Mouse (Mus musculus): Measurements from ENCODE around the gene Trp53bp1. TPM values are rescaled to one million over a fixed set of nuclear protein-coding genes. Genes with fewer than 3 reads are reported as not detected.

The Trp53bp1 gene
- polyA plus RNA-seq, 3 experiments from 2014 or later = 32.2 to 41.0 (median 38.0) TPM

Other genes starting within 250 kb of the Trp53bp1 start
- 1 to 10 TPM in 1 of 3 experiments, under 1 TPM in 2; 0.54 to 1.2 (median 0.66) TPM for gene Epb42, start 234.3 kb downstream of the Trp53bp1 start, polyA plus RNA-seq (2017; shearing (Covaris generic))
- not detected for gene Tgm5, start 185.6 kb downstream of the Trp53bp1 start, polyA plus RNA-seq (2017; shearing (Covaris generic))
- gene Tgm7, start 161.6 kb downstream of the Trp53bp1 start, polyA plus RNA-seq (2017; shearing (Covaris generic)) = not detected
- 10 to 100 TPM; 13.2 to 20.5 (median 16.7) TPM for gene Adal, start 131.0 kb downstream of the Trp53bp1 start, polyA plus RNA-seq (2017; shearing (Covaris generic))
- 1 to 10 TPM; 4.8 to 7.5 (median 5.8) TPM for gene Lcmt2, start 130.8 kb downstream of the Trp53bp1 start, polyA plus RNA-seq (2017; shearing (Covaris generic))
- 100 to 1,000 TPM in 1 of 3 experiments, 10 to 100 TPM in 2; 65.3 to 101 (median 80.2) TPM for gene Tubgcp4, start 100.8 kb downstream of the Trp53bp1 start, polyA plus RNA-seq (2017; shearing (Covaris generic))
- gene Zscan29, start 100.3 kb downstream of the Trp53bp1 start, polyA plus RNA-seq (2017; shearing (Covaris generic)) = 10 to 100 TPM; 24.1 to 36.0 (median 27.5) TPM
- gene Map1a, start 18.2 kb upstream of the Trp53bp1 start, polyA plus RNA-seq (2017; shearing (Covaris generic)) = under 1 TPM in 2 of 3 experiments, not detected in 1; 0.14 to 0.39 TPM
- gene Ppip5k1, start 84.0 kb upstream of the Trp53bp1 start, polyA plus RNA-seq (2017; shearing (Covaris generic)) = 10 to 100 TPM in 2 of 3 experiments, 1 to 10 TPM in 1; 7.2 to 12.5 (median 11.8) TPM
- 1 to 10 TPM in 2 of 3 experiments, under 1 TPM in 1; 0.65 to 1.2 (median 1.1) TPM for gene Ckmt1, start 86.3 kb upstream of the Trp53bp1 start, polyA plus RNA-seq (2017; shearing (Covaris generic))
- under 1 TPM; 0.18 to 0.63 (median 0.54) TPM for gene Strc, start 115.8 kb upstream of the Trp53bp1 start, polyA plus RNA-seq (2017; shearing (Covaris generic))
- 1,000 to 10,000 TPM in 2 of 3 experiments, 100 to 1,000 TPM in 1; 491 to 1,229 (median 1,150) TPM for gene Pdia3, start 142.4 kb upstream of the Trp53bp1 start, polyA plus RNA-seq (2017; shearing (Covaris generic))
- 1 to 10 TPM; 2.4 to 6.2 (median 3.1) TPM for gene Catsper2, start 142.4 kb upstream of the Trp53bp1 start, polyA plus RNA-seq (2017; shearing (Covaris generic))
- gene Ell3, start 172.9 kb upstream of the Trp53bp1 start, polyA plus RNA-seq (2017; shearing (Covaris generic)) = 1 to 10 TPM in 1 of 3 experiments, under 1 TPM in 2; 0.63 to 1.8 (median 0.65) TPM
- 1,000 to 10,000 TPM in 1 of 3 experiments, 100 to 1,000 TPM in 2; 695 to 1,210 (median 882) TPM for gene Serf2, start 177.8 kb upstream of the Trp53bp1 start, polyA plus RNA-seq (2017; shearing (Covaris generic))
- 100 to 1,000 TPM; 130 to 261 (median 152) TPM for gene Hypk, start 181.9 kb upstream of the Trp53bp1 start, polyA plus RNA-seq (2017; shearing (Covaris generic))
- gene Serinc4, start 185.4 kb upstream of the Trp53bp1 start, polyA plus RNA-seq (2017; shearing (Covaris generic)) = under 1 TPM in 1 of 3 experiments, not detected in 2; 0.62 TPM
- gene Mfap1b, start 202.7 kb upstream of the Trp53bp1 start, polyA plus RNA-seq (2017; shearing (Covaris generic)) = 100 to 1,000 TPM in 1 of 3 experiments, 10 to 100 TPM in 2; 80.6 to 133 (median 99.1) TPM
- 10 to 100 TPM; 28.4 to 44.2 (median 39.2) TPM for gene Mfap1a, start 235.3 kb upstream of the Trp53bp1 start, polyA plus RNA-seq (2017; shearing (Covaris generic))
- gene Wdr76, start 235.3 kb upstream of the Trp53bp1 start, polyA plus RNA-seq (2017; shearing (Covaris generic)) = 10 to 100 TPM in 2 of 3 experiments, 1 to 10 TPM in 1; 9.3 to 17.5 (median 16.5) TPM